Mouse (Mus musculus) embryonic fibroblast, embryonic 13.5 days (primary cell): ENCODE results near the gene Cdh6. TPM values are rescaled to one million over a fixed set of nuclear protein-coding genes. Genes with fewer than 3 reads are reported as not detected.

ENCODE experiments used
- H3K27ac ChIP-seq: 2 replicates; pipeline ENCODE4 v1.5.1; 2012; ENCODE audit warnings: low read length, control low read depth, inconsistent platforms; ENCODE audit not compliant: insufficient read depth
- H3K4me1 ChIP-seq: 2 replicates; pipeline ENCODE4 v1.6.1; 2011; ENCODE audit warnings: low read length; ENCODE audit not compliant: control insufficient read depth, insufficient read depth
- H3K4me3 ChIP-seq: 2 replicates; pipeline ENCODE4 v1.5.1; 2011; ENCODE audit warnings: mild to moderate bottlenecking, control low read depth, low read length; ENCODE audit not compliant: insufficient read depth
- CTCF ChIP-seq: IDR thresholded peaks from 2 replicates; pipeline ENCODE4 v1.5.1; 2011; ENCODE audit warnings: mild to moderate bottlenecking, control low read depth, low read length, moderate library complexity, borderline replicate concordance; ENCODE audit not compliant: insufficient read depth
- POLR2A ChIP-seq: IDR thresholded peaks from 2 replicates; pipeline ENCODE4 v1.6.1; 2011; ENCODE audit warnings: low read depth, mild to moderate bottlenecking, control low read depth, low read length, moderate library complexity
- polyA plus RNA-seq: library from polyadenylated mRNA; stranded (reverse); fragments of >200 nt; gene quantifications from 2 replicates; pipeline ENCODE4 v1.2.4, GENCODE M21; 2011; ENCODE audit warnings: low read depth; ENCODE audit not compliant: missing spikeins, insufficient read length

Cdh6 gene
- polyA plus RNA-seq, 1 experiment, result 3.7 TPM

DNA sequence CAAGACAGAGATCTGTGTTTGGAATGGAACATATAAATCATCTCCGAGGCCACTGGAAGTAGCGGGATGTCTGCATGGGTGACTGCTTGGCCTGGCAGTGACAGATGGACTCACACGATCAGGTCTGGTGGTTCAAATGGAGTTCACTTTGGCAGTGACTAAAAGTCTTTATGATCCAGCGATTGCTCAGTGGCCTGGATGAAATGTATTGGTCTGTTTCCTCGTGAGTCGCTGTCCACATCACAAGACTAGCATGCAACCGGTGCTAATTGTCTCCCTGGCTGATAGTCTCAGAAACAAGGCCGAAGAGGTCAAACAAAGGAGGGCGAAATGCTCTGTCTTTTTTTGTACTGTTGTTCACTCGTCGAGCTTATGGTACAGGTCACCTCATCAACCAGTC, 19.6 kb upstream of the Cdh6 start:
- Histone ChIP-seq H3K4me3 (no peak overlapping the region), H3K27ac (no peak overlapping the region), H3K4me1 (0 out of 2 replicates have a peak, but pooled peaks cover 2% of the 10 kb centered on the region)
- TF ChIP-seq POLR2A (no peak), CTCF (no peak)

DNA sequence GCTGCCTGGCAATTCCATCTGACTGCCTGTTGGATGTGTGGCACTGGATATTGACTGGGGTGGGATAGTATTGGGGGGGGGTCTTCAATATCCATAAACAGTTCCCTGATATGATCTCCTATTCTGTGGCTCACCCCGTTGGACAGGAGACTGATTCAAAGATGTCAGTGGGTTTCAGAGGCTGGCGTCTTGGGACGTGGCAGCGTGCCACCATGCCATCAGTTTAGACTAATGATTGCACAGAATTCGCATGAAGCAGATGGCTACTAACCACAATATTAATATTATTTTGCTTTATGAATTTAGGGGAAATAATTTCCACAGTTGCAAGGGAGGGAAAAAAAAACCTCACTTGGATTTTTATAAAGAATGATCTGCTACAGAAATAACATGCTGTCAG, 10.2 kb upstream of the Cdh6 start:
- no peaks in the 10 kb centered on the region for H3K4me1 ChIP-seq
- no peak overlapping the region for H3K4me3 ChIP-seq
- TF ChIP-seq CTCF, result no peak
- TF ChIP-seq POLR2A, result no peak
- H3K27ac ChIP-seq, result no peak overlapping the region

- TF ChIP-seq CTCF (no peak), POLR2A (no peak)
Measured at GRCm38 (mm10) chr15:13181430-13181829, 8.0 kb upstream of the Cdh6 start.

GRCm38 (mm10) chr15:13181014-13181413, 7.5 kb upstream of the Cdh6 start:
- no peak overlapping the region for H3K27ac ChIP-seq
- no peak for TF ChIP-seq POLR2A
- TF ChIP-seq CTCF, result no peak
- no peaks in the 10 kb centered on the region for H3K4me1 ChIP-seq
- no peak overlapping the region for H3K4me3 ChIP-seq

More at GRCm38 (mm10) chr15:13181430-13181829, 8.0 kb upstream of the Cdh6 start:
- Histone ChIP-seq H3K27ac (no peak overlapping the region), H3K4me1 (no peaks in the 10 kb centered on the region), H3K4me3 (no peak overlapping the region)

DNA sequence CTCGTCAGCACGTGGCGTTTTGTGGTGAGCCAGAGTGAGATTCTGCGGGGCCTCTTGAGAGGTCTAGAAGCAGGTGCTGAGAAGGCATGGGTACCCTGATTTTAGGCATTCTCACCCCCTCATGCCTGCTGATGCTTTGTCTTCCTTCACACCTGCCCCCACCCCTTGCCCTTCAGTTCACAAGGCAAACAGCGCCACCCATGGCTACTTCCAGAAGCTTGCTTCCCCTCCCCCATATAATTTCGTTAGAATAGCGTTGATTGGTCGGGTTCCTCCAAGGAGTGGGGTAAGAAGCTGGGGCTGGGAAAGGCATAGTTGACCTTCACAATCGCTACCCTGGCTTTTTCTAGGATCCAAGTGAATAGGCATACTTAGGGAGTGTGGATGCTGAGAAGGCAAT, 2.5 kb upstream of the Cdh6 start:
- Histone ChIP-seq H3K4me3 (no peak overlapping the region), H3K4me1 (peaks cover 2% of the 10 kb centered on the region; the same call in 1 of the 2 replicates)
- no peak for TF ChIP-seq CTCF
- no peak for TF ChIP-seq POLR2A

GRCm38 (mm10) chr15:13174618-13174980, 1.1 kb upstream of the Cdh6 start:
- peaks cover 2% of the 10 kb centered on the region; the same call in 1 of the 2 replicates for H3K4me1 ChIP-seq
- H3K27ac ChIP-seq, result no peak overlapping the region
- TF ChIP-seq CTCF, result no peak
- no peak for TF ChIP-seq POLR2A
- H3K4me3 ChIP-seq, result no peak overlapping the region

More for the DNA sequence above, 2.5 kb upstream of the Cdh6 start:
- no peak overlapping the region for H3K27ac ChIP-seq

- peak overlapping the region; percentile 49 for H3K4me3 ChIP-seq
- TF ChIP-seq CTCF (no peak), POLR2A (no peak)
- no peak overlapping the region for H3K27ac ChIP-seq
Measured at GRCm38 (mm10) chr15:13173840-13174617, 554 bp upstream of the Cdh6 start.

DNA sequence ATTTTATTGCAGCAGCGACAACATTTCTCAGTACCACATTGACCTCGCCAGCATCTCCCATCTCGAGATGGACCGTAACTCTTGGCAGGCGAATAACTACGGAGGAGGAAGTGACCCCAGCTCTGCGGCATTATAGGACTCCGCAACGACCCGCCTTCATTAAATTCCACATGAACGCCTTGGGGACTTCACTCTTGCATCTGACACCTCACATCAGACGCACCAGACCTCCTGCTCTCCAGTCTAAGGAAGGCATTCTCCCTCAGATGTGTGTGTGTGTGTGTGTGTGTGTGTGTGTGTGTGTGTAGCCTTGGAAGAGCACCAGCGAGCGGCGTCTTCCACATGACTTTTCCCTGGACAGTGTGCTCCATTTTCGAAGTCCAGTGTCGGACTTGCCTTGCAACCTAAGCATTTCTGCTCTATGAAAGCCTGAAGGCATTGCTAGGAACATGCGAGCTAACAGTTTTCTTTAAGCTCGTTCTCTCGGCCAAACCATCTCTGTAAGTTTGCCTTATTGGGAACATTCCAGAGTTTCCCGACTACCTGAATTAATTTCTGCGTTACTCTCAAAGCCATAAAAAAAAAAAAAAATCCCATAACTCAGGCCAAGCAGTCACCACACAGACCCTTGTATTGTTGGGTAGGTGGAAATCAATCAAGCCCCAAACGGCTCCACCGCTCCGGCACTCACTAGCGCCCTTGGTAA, 957 bp downstream of the Cdh6 start:
- Histone ChIP-seq H3K27ac (no peak overlapping the region), H3K4me1 (peaks cover 2% of the 10 kb centered on the region; the same call in 1 of the 2 replicates), H3K4me3 (peak overlapping the region; percentile 49)
- TF ChIP-seq POLR2A (no peak), CTCF (no peak)

More at GRCm38 (mm10) chr15:13173840-13174617, 554 bp upstream of the Cdh6 start:
- H3K4me1 ChIP-seq, result peaks cover 2% of the 10 kb centered on the region; the same call in 1 of the 2 replicates

DNA sequence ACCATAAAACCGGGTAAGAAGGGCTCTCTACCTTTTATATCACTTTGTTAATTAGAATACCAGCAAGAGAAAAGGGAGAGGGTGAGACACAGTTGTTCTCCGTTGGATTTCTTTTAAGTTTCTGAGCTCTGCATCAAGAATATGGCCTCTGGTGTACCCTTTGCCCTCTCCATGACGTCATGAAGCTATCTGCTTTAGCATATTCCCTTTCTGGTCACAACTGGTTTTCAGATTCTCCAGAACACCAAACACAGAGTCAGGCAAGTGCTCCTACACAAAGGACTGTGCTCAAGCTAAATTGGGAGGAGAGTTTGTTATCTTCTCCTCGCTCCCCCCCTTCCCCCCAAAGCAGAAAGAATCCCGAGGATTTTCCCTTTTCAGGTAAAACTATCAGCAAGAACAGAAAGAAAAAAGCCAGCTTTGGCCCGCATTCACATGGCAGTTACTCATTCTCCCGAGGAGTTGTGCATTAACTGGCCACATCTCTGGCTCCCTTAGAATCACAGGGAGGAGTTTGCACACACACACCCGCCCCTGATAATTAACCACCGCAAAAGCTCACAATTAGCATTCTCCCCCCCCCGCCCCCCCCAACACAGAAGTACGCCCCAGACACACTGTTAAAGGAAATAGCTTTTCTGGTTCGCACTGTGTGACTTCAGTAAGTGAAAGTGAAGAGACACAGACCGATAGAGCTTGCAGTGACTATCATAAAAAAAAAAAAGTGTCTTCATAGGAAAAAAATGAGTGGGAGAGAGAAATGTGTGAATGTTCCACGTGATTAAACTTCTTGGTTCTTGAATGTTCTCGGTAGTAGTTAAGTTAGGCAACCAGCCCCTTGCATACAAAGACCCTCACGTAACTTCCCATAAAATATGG, 1.8 kb downstream of the Cdh6 start:
- Histone ChIP-seq H3K4me1 (peaks cover 2% of the 10 kb centered on the region; the same call in 1 of the 2 replicates), H3K27ac (no peak overlapping the region), H3K4me3 (peak overlapping the region; percentile 49)
- TF ChIP-seq CTCF (no peak), POLR2A (no peak)
